Mouse (Mus musculus) kidney, adult 9 months (tissue): Measurements from ENCODE around the gene Smim13.

Experiments
- DNase-seq: peaks from one replicate; pipeline ENCODE4 v3.0.0; 2022

Smim13 gene

GRCm38 (mm10) chr13:41293595-41293994 lies 44.0 kb downstream of the Smim13 start:
- DNase-seq, result no peak

- DNase-seq, result no peak
Measured at GRCm38 (mm10) chr13:41295886-41296285, 46.2 kb downstream of the Smim13 start.

- no peak for DNase-seq
Measured at GRCm38 (mm10) chr13:41296396-41296795, 46.8 kb downstream of the Smim13 start.

- DNase-seq, result no peak
Measured at GRCm38 (mm10) chr13:41298533-41298932, 48.9 kb downstream of the Smim13 start.

- DNase-seq, result no peak
Measured at GRCm38 (mm10) chr13:41298996-41299395, 49.4 kb downstream of the Smim13 start.

- DNase-seq, result no peak
Measured at GRCm38 (mm10) chr13:41300037-41300436, 50.4 kb downstream of the Smim13 start.

- DNase-seq, result peak; percentile 92
Measured at GRCm38 (mm10) chr13:41302716-41303115, 53.1 kb downstream of the Smim13 start.

- DNase-seq, result no peak
Measured at GRCm38 (mm10) chr13:41320749-41321148, 71.1 kb downstream of the Smim13 start.

GRCm38 (mm10) chr13:41321433-41321832 lies 71.8 kb downstream of the Smim13 start:
- no peak for DNase-seq

GRCm38 (mm10) chr13:41324631-41325030 lies 75.0 kb downstream of the Smim13 start:
- no peak for DNase-seq

- no peak for DNase-seq
Measured at GRCm38 (mm10) chr13:41325346-41325745, 75.7 kb downstream of the Smim13 start.

GRCm38 (mm10) chr13:41326134-41326533 lies 76.5 kb downstream of the Smim13 start:
- no peak for DNase-seq
